Mouse (Mus musculus) bone marrow macrophage, adult 2 months (primary cell): Measurements from ENCODE around the gene Abt1.

Source experiments
- CTCF ChIP-seq: IDR thresholded peaks from 2 replicates; pipeline ENCODE4 v1.5.1; 2012; ENCODE audit warnings: low read depth, mild to moderate bottlenecking, low read length, moderate library complexity
- POLR2A ChIP-seq: IDR thresholded peaks from 2 replicates; pipeline ENCODE4 v1.6.1; 2012; ENCODE audit warnings: mild to moderate bottlenecking, low read depth, low read length, borderline replicate concordance

DNA sequence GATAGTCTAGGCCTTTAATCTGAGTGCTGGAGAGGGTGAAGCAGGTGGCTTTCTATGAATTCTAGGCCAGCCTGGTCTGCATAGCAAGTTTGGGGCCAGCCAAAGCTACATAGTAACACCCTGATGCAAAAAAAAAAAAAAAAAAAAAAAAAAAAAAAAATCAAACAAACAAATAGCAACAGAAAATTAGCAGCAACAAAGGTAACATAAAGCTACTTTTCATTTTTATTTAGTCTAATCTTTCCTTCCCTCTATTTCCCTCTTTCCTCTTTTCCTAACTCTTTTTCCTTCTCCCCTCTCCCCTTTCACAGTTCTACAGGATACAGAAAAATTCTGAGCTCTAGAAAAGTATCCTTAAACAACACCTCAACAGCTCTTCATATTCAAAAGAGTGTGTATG lies 39.0 kb upstream of the Abt1 start:
- no peak for TF ChIP-seq CTCF
- no peak for TF ChIP-seq POLR2A
